Mouse (Mus musculus) intestine, embryonic 15.5 days (tissue): Measurements from ENCODE around the gene Acsbg2. TPM values are rescaled to one million over a fixed set of nuclear protein-coding genes. Genes with fewer than 3 reads are reported as not detected.
A peak's percentile ranks its signal among the peaks of the same experiment; 100 is the strongest.

Experiments used
- ATAC-seq: fragments of 200-750 bp; cut with Nextera tagmentation; 2 replicates; pipeline ENCODE4 v1.8.0; 2017; ENCODE audit warnings: moderate TSS enrichment, moderate library complexity
- H3K27ac ChIP-seq: fragments of 300-500 bp; sonication (generic); 2 replicates; pipeline ENCODE4 v1.5.1; 2015; ENCODE audit warnings: mild to moderate bottlenecking, inconsistent platforms
- H3K27me3 ChIP-seq: fragments of 300-500 bp; sonication (generic); replicated peaks from 2 replicates; pipeline ENCODE4 v1.6.1; 2015; ENCODE audit warnings: inconsistent platforms
- H3K36me3 ChIP-seq: fragments of 300-500 bp; sonication (generic); 2 replicates; pipeline ENCODE4 v1.6.1; 2015; ENCODE audit warnings: inconsistent platforms
- H3K4me1 ChIP-seq: fragments of 300-500 bp; sonication (generic); replicated peaks from 2 replicates; pipeline ENCODE4 v1.6.1; 2015; ENCODE audit warnings: inconsistent platforms
- H3K4me2 ChIP-seq: fragments of 300-500 bp; sonication (generic); replicated peaks from 2 replicates; pipeline ENCODE4 v1.6.1; 2015; ENCODE audit warnings: mild to moderate bottlenecking, inconsistent platforms
- H3K4me3 ChIP-seq: fragments of 300-500 bp; sonication (generic); replicated peaks from 2 replicates; pipeline ENCODE4 v1.5.1; 2015; ENCODE audit warnings: inconsistent platforms
- H3K9ac ChIP-seq: fragments of 300-500 bp; sonication (generic); 2 replicates; pipeline ENCODE4 v1.6.1; 2015; ENCODE audit warnings: inconsistent platforms
- H3K9me3 ChIP-seq: fragments of 300-500 bp; sonication (generic); 2 replicates; pipeline ENCODE4 v1.6.1; 2016; ENCODE audit warnings: inconsistent platforms
- WGBS: fragments of 180-500 bp; shearing (Covaris S2); methylation state at CpG from one replicate; pipeline ENCODE4 v1.1.7; 2015; 5-methylcytosine and 5-hydroxymethylcytosine counted together
- polyA plus RNA-seq: library from polyadenylated mRNA; unstranded; fragments of >200 nt; fragmentation: Nextera tagmentation; extraction: Ambion mirVana; gene quantifications from 2 replicates; pipeline ENCODE4 v1.2.1, GENCODE M21; 2015

Acsbg2 gene
- polyA plus RNA-seq, 1 experiment from 2014 or later = not detected

DNA sequence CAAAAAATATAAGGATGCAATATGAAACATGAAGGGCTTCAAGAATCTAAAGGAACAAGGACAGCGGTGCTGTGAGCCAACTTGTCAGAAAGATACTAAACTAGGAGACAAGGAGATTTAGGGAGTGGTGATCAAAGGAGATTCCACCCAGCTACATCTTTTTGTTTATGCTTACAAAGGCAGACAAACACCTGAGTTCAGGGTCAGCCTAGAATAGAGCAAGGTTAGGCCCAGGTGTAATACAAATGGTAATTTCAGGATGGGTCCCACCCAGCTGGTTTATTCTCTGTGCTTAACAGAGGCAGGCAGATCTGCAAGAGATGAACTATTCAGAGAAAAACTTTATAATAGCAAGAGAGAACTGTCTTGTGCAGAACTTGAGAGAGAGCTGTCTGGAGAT, 40.9 kb downstream of the Acsbg2 start:
- no peak for ATAC-seq
- Histone ChIP-seq H3K27me3 (no peaks in the 10 kb centered on the region), H3K4me3 (no peak overlapping the region), H3K4me2 (no peak overlapping the region), H3K9me3 (no peaks in the 10 kb centered on the region), H3K27ac (no peak overlapping the region), H3K9ac (no peak overlapping the region), H3K36me3 (no peaks in the 10 kb centered on the region), H3K4me1 (0 out of 2 replicates have a peak, but pooled peaks cover 13% of the 10 kb centered on the region)
- 94% methylated on average over 1 of the region's 1 CpGs for WGBS

GRCm38 (mm10) chr17:56832918-56833317, 41.3 kb downstream of the Acsbg2 start:
- Histone ChIP-seq H3K9ac (no peak overlapping the region), H3K4me1 (0 out of 2 replicates have a peak, but pooled peaks cover 13% of the 10 kb centered on the region), H3K27ac (no peak overlapping the region), H3K9me3 (no peaks in the 10 kb centered on the region), H3K27me3 (no peaks in the 10 kb centered on the region), H3K4me2 (no peak overlapping the region), H3K4me3 (no peak overlapping the region), H3K36me3 (no peaks in the 10 kb centered on the region)
- ATAC-seq = no peak
- WGBS = 89% methylated on average over 1 of the region's 1 CpGs

GRCm38 (mm10) chr17:56831111-56831816, 43.0 kb downstream of the Acsbg2 start:
- peak overlapping the region; percentile 93 for H3K4me2 ChIP-seq
- no peaks in the 10 kb centered on the region for H3K27me3 ChIP-seq
- H3K4me1 ChIP-seq = 0 out of 2 replicates have a peak, but pooled peaks cover 13% of the 10 kb centered on the region
- no peaks in the 10 kb centered on the region for H3K9me3 ChIP-seq
- ATAC-seq = peak; percentile 99
- H3K27ac ChIP-seq = no peak overlapping the region
- 0 out of 2 replicates have a peak overlapping the region, but pooled peaks have one; percentile 47 for H3K9ac ChIP-seq
- peak overlapping the region; percentile 57 for H3K4me3 ChIP-seq
- WGBS = under 1% methylated on average over 41 of the region's 42 CpGs
- no peaks in the 10 kb centered on the region for H3K36me3 ChIP-seq

GRCm38 (mm10) chr17:56830411-56831110, 43.7 kb downstream of the Acsbg2 start, which contains the start of gene Rfx2:
Gene Rfx2 (minus strand): TSS chr17:56831013.
- Histone ChIP-seq H3K9me3 (no peaks in the 10 kb centered on the region), H3K36me3 (no peaks in the 10 kb centered on the region), H3K4me1 (0 out of 2 replicates have a peak, but pooled peaks cover 13% of the 10 kb centered on the region), H3K27me3 (no peaks in the 10 kb centered on the region), H3K9ac (peak within 1 kb of the TSS; percentile 47), H3K4me2 (peak within 1 kb of the TSS; percentile 93), H3K4me3 (peak within 1 kb of the TSS; percentile 57), H3K27ac (no peak within 1 kb of the TSS)
- ATAC-seq = no peak
- WGBS = 1% methylated on average over 47 of the region's 62 CpGs

DNA sequence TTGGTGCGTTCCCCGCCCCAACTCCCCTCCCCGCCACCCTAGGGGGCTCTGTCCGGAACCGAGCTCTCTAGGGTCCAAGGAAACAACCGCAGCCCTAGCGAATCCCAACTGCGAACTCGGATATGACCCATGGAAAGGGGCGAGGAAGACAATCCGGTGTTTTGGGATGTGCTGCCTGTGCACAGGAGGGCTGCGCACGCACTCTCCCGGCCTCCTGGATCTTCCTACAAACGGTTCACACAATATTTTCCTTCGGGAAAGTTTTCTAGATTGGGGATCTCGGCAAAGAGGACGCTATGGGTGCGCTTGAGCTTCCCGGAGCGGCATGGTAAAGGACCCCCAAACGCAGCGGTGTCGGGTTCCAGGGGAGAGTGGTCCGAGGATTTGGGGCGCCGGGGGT, 44.5 kb downstream of the Acsbg2 start:
- no peaks in the 10 kb centered on the region for H3K27me3 ChIP-seq
- H3K36me3 ChIP-seq = no peaks in the 10 kb centered on the region
- 0 out of 2 replicates have a peak, but pooled peaks cover 13% of the 10 kb centered on the region for H3K4me1 ChIP-seq
- peak overlapping the region; percentile 57 for H3K4me3 ChIP-seq
- peak overlapping the region; percentile 93 for H3K4me2 ChIP-seq
- H3K9ac ChIP-seq = peak overlapping the region; percentile 47
- no peak for ATAC-seq
- H3K9me3 ChIP-seq = no peaks in the 10 kb centered on the region
- 2% methylated on average over 27 of the region's 27 CpGs for WGBS
- no peak overlapping the region for H3K27ac ChIP-seq

DNA sequence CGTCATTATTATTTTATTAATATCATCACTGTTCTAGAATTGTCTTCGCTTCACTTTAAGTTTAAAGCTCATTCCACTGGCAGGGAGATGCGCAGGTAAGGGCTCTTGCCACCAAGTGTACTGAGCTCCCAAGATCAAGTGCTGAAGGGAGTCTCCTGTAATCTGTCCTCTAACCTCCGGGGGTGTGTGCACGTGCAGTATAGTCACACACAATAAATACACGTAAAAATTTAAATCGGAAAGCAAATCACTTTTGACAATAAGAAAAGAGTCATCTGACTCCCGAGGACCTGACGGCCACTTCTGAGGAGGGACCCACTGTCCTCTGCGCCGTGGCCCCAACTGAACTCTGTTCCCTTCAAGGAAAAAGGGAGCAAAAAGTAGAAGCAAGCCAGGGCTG, 45.1 kb downstream of the Acsbg2 start:
- no peak for ATAC-seq
- WGBS = 36% methylated on average over 11 of the region's 11 CpGs
- Histone ChIP-seq H3K36me3 (no peaks in the 10 kb centered on the region), H3K27ac (no peak overlapping the region), H3K27me3 (no peaks in the 10 kb centered on the region), H3K4me2 (peak overlapping the region; percentile 93), H3K4me1 (0 out of 2 replicates have a peak, but pooled peaks cover 13% of the 10 kb centered on the region), H3K9ac (no peak overlapping the region), H3K9me3 (no peaks in the 10 kb centered on the region), H3K4me3 (peak overlapping the region; percentile 57)

DNA sequence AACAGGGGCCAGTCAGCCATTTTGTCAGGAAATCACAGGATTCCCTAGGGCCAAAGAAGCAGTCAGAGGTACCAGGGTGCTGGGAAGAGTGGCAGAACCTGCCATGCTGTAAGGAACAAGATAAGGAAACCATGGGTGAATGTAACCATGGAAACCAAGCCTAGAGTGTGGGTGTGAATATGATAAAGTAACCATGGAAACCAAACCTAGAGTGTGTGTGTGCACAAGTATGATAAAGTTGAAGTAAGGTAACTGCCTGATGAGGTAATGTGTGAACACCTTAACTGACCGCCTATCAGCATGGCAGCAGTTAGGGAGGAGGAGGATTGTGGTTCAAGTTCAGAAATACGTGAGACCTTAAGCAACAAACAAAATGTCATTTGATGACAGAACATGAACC, 47.5 kb downstream of the Acsbg2 start:
- Histone ChIP-seq H3K36me3 (no peaks in the 10 kb centered on the region), H3K27ac (no peak overlapping the region), H3K4me2 (no peak overlapping the region), H3K27me3 (no peaks in the 10 kb centered on the region), H3K4me1 (0 out of 2 replicates have a peak, but pooled peaks cover 15% of the 10 kb centered on the region), H3K4me3 (no peak overlapping the region), H3K9ac (no peak overlapping the region), H3K9me3 (no peaks in the 10 kb centered on the region)
- 75% methylated on average over 2 of the region's 2 CpGs for WGBS
- peak; percentile 24; the same call in 1 of the 2 replicates for ATAC-seq

- Histone ChIP-seq H3K9ac (no peak overlapping the region), H3K9me3 (no peaks in the 10 kb centered on the region), H3K36me3 (no peaks in the 10 kb centered on the region), H3K4me2 (no peak overlapping the region), H3K27ac (no peak overlapping the region), H3K4me1 (0 out of 2 replicates have a peak, but pooled peaks cover 2% of the 10 kb centered on the region), H3K4me3 (no peak overlapping the region), H3K27me3 (no peaks in the 10 kb centered on the region)
- WGBS = 58% methylated on average over 2 of the region's 2 CpGs
- ATAC-seq = no peak
These were observed 50.9 kb downstream of the Acsbg2 start for GRCm38 (mm10) chr17:56823352-56823751.

- WGBS = 66% methylated on average over 2 of the region's 2 CpGs
- Histone ChIP-seq H3K4me3 (no peak overlapping the region), H3K36me3 (no peaks in the 10 kb centered on the region), H3K9me3 (no peaks in the 10 kb centered on the region), H3K4me2 (no peak overlapping the region), H3K9ac (no peak overlapping the region), H3K27ac (no peak overlapping the region), H3K4me1 (0 out of 2 replicates have a peak, but pooled peaks cover 2% of the 10 kb centered on the region), H3K27me3 (no peaks in the 10 kb centered on the region)
- ATAC-seq = no peak
These were observed 51.9 kb downstream of the Acsbg2 start for GRCm38 (mm10) chr17:56822380-56822779.

GRCm38 (mm10) chr17:56819694-56820111, 54.5 kb downstream of the Acsbg2 start:
- H3K9me3 ChIP-seq = no peaks in the 10 kb centered on the region
- no peak overlapping the region for H3K4me2 ChIP-seq
- no peak overlapping the region for H3K27ac ChIP-seq
- no peak overlapping the region for H3K9ac ChIP-seq
- ATAC-seq = peak; percentile 28; the same call in 1 of the 2 replicates
- WGBS = 60% methylated on average over 8 of the region's 8 CpGs
- no peaks in the 10 kb centered on the region for H3K27me3 ChIP-seq
- no peak overlapping the region for H3K4me3 ChIP-seq
- peaks cover 3% of the 10 kb centered on the region; the same call in 1 of the 2 replicates for H3K4me1 ChIP-seq
- no peaks in the 10 kb centered on the region for H3K36me3 ChIP-seq

DNA sequence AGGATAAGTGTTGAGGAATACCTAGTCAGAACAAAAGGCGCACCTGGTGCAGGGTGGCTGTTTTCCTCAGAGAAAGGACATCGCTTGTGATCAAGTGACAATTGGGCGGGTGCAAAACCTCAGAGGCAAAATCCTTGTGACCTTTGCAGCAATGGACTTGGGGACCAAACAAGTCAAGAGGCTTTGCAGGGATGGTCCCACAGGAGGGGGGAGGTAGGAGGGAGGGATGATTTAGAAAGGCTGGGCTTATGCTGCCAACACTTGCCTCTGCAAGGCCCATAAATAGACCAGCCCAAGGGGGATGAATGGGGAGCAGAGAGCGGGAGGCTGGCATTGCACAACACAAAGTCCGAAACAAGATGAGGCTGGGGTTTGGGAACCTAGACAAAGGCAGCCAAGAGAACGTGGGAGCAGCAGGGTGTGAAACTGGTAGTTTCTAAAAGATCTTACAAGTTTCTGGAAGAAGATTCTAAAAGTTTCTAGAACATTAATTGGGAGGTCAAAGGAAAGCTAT, 55.2 kb downstream of the Acsbg2 start:
- H3K9ac ChIP-seq = no peak overlapping the region
- H3K27me3 ChIP-seq = no peaks in the 10 kb centered on the region
- peaks cover 4% of the 10 kb centered on the region; the same call in 1 of the 2 replicates for H3K4me1 ChIP-seq
- 71% methylated on average over 6 of the region's 6 CpGs for WGBS
- no peak overlapping the region for H3K27ac ChIP-seq
- no peaks in the 10 kb centered on the region for H3K36me3 ChIP-seq
- no peak for ATAC-seq
- no peak overlapping the region for H3K4me3 ChIP-seq
- no peak overlapping the region for H3K4me2 ChIP-seq
- no peaks in the 10 kb centered on the region for H3K9me3 ChIP-seq

DNA sequence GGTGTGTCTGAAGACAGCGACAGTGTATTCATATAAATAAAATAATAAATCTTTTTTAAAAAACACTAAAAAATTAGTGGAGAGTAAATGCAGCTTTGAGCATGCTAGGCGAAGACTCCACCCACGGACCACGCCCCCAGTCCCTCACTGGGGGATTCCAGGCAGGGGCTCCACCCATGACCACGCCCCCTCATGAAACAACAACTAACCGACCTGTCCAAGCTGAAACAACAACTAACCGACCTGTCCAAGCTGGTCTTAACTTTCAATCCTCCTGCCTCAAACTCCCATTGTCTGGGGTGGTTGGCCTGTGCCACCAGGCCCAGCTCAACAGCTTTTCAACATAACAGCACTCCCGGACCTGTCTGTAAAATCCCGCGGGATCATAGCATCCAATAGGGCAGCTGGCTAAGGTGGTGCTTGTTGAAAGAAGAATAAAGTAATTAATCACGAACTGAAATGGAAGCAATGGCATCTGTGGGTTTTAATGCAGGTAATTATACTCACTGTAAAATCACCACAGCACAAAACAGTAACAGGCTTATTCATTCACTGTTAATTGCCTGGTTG, 56.1 kb downstream of the Acsbg2 start:
- 38% methylated on average over 11 of the region's 11 CpGs for whole genome bisulfite sequencing
- H3K27ac ChIP-seq = no peak overlapping the region
- H3K36me3 ChIP-seq = no peaks in the 10 kb centered on the region
- no peak overlapping the region for H3K4me2 ChIP-seq
- peaks cover 7% of the 10 kb centered on the region; the same call in 1 of the 2 replicates for H3K4me1 ChIP-seq
- ATAC-seq = no peak
- H3K27me3 ChIP-seq = no peaks in the 10 kb centered on the region
- no peak overlapping the region for H3K9ac ChIP-seq
- no peak overlapping the region for H3K4me3 ChIP-seq
- no peaks in the 10 kb centered on the region for H3K9me3 ChIP-seq
